Mouse (Mus musculus): ENCODE results near the gene Rai14.

Gene Rai14

DNA sequence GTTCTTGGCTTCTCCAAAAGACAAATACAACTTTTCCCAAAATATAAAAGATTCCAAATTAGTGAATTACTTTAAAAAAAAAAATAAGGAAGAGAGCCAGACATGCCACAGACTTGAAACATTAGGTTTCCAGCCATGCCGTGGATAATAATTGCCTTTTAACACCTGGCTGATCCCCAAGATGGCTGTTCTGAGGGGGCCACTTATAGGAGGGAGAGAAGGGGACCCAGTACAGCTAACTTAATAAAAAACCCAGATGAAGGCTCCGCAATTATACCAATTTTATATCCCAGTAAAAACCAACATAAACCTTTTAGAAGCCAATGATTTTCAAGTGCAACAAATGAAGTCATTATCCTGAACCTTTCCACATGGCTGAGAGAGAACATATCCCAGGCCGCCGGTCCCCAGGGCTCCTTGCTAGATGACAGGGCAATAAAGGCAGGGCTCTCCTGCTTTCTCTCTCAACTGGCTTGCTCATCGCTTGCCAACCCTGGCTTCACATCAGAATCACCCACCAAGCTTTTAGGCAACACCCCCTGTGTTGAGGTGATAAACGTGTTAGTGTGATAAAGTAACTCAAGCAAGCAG is 105.8 kb downstream of the Rai14 start:
- DNase-seq = no peak

DNA sequence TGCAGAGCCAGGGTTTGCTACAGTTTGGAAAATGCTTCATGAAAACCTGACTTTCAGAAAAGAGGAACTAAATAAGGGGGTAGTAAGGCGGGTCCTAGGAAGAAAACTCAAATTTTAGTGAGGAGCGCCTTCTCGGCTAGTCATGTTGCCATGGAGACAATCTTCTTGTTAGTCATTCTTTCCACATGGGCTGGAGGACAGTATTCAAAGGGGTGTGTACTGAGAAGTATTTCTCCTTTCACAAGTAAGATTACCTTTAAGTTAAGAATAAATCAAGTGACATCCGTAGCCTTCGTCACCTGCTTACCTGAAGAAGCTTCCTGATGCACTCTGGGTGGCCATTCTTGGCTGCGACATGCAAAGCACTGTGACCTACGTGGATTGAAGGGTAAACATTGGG is 115.0 kb downstream of the Rai14 start:
- no peak for DNase-seq

DNA sequence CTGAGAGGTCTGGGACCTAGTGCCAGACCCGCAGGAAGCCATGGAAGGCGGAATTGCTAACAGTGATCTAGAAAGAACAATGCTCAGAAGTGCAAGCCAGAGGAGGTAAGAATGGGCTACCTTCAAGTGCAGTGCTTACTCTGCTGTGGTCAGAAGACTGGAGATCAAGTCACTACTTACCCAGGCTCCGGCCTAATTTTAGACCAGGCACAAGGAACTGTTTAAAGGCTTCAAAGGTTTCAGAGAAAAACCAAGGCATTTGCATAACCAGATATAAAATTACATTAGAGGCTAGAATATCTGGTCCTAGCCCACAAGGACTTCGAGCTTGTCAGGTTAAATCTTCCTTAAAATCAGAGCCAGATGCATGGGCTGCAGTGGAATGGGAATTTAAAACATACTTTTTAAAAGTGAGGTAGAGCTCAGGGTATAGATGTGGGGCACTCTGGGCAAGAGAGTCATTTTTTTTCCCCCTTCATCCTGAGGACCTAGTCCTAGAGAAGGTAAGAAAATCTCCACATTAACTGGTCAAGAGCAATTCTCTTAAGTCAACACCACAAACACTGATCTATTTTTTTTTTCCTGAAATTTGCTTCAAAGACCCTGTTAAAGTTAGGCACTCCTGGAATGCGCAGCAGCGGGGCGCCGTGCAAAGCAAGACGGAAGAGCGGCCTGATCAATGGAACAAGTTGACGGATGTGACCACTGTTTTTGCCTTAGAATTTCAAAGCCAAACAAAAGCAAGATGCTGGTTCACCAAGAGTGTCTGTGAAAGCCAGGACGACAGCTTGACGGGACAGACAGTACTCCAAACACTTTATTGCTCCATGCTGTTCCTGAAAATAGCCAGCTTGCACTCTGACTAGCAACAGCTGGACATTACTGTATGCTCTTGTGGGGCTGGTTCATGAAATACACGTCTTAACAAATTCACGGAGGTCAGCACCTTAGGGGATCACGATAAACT is 115.9 kb downstream of the Rai14 start:
- no peak for DNase-seq

- DNase-seq = no peak
These were observed 117.6 kb downstream of the Rai14 start for GRCm38 (mm10) chr15:10596871-10597270.

DNA sequence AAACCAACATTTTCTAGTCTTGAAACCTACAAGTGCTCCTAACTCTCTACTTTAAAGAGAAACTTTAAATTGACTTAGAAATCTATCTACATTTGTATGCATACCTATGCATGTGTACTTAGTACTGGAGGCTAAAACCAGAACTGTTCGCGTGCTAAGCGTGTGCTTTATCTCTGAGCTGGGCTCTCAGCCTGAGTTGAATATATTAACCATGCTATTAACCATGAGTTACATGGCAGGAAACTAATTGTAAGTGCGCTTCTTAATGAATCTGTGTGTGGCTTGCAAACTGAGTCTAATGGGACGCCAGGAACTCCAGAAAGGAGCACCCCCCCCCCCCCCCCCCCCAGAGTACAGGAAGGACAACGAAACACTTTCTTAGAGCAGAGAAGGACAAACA is 119.0 kb downstream of the Rai14 start:
- no peak for DNase-seq

DNA sequence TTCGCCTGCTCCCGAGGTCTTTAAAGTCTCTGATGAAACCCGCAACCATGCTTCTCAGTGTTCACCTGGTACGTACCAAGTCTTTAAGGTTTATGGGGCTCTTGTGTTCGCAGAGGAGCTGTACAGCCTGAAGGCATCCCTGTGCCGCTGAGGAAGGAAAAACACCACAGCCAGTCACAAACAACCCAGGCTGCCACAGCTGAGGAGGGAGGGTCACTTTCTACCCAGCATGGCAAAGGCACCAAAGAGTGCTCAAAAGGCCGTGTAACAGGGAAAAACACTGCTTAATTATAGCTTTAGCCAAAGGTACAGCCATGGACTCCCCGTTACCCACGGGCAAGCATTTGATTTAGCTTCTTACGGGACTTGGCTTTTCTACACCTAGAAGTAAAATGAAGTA is 119.5 kb downstream of the Rai14 start:
- no peak for DNase-seq

DNA sequence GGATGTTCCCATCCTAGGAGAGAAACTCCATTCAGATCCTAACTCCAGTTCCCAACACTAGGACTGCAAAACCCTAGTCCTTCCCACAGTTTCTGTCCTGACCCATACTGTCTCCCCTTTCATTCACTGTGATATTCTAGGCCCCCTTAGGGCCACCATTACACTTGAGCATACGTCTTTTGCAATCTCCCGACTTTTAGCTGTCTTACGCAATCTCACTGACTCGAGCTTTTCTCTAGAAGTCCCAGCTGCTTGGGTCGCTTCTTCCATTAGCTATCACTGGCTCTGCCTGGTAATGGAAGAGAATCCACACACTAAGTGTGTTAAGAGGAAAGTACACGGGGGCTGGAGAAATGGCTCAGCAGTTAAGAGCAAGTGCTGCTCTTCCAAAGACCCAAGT is 121.3 kb downstream of the Rai14 start:
- DNase-seq = no peak

GRCm38 (mm10) chr15:10586565-10586964 is 127.9 kb downstream of the Rai14 start:
- no peak for DNase-seq

GRCm38 (mm10) chr15:10584359-10585187 is 129.9 kb downstream of the Rai14 start:
- DNase-seq = no peak

- DNase-seq = peak; percentile 24 to 62
These were observed 131.0 kb downstream of the Rai14 start for GRCm38 (mm10) chr15:10583408-10583807.

DNA sequence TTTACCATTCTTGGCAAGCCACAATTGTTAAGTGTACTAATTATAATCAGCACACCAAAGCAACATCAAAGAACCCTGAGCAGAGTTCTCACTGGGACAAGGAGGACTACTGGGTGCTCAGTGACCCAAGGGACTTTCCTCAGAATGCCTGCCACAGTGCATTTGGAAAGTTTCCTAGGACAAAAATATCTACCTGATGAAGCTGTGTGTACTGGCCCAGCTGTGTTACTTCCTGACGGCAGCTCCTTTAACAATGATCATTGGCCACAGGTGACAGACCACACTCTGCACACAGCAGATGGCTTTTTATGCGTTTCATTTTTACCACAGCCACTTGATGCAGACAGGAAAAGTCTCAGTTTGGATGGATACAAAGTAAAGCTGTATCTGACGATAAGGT is 135.3 kb downstream of the Rai14 start:
- DNase-seq = no peak

DNA sequence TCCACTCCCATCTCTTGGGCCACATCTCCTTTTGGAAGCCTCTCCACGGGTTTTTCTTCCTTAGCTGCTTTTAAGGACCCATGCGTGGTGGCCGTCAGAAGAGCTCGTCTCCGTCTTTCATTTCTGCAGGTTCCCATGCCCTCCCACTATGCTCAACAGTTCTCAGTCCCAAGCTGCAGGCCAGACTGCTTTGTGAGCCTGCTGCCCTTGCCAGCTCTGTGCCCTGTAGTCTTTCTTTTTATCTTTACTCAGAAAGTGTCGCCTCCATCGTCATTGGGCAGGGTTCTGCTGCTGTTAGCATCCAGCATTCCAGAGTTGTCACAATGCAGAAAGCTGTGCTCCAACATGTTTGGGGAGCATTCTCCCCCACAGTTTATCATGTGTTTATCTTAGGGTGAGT is 147.9 kb downstream of the Rai14 start:
- no peak for DNase-seq

DNA sequence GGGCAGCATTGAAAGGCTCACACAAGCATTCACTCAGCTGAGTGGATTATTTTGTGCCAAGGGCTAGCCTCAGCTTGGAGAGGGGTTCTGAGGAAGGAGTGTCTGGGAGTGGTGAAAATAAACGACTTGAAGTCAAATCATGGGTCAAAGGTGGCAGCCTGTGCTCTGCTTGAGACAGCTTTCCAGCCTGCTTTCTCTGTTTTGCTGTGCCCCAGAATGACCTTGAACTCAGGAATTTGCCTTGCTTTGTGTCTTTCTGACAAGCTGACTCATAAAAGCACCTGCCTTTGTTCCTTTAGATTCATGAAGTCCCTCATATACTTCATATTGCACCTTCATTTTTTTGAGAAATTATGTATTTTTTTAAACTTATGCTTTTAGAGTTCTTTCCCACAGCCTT is 150.2 kb downstream of the Rai14 start:
- no peak for DNase-seq

- no peak for DNase-seq
These were observed 152.1 kb downstream of the Rai14 start for GRCm38 (mm10) chr15:10562281-10562680.

DNA sequence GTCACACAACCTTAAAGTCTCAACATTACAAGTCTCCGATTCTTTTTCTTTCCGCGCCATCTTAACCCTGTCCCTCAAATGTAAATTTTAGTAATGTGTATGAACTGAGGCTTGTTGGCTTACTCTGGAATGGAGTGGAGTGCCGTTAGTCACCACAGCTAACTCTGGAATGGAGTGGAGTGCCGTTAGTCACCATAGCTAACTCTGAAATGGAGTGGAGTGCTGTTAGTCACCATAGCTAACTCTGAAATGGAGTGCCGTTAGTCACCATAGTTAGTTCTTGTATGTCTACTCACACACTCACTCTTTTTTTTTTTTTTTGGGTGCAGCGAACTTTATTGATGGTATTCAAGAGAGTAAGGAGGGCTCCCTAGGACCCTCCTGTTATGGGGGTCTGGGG is 154.4 kb downstream of the Rai14 start:
- no peak for DNase-seq

GRCm38 (mm10) chr15:10558465-10558864 is 156.0 kb downstream of the Rai14 start, which contains the start of gene Ttc23l:
Gene Ttc23l, minus strand, starts transcription at chr15:10558668.
- no peak for DNase-seq

GRCm38 (mm10) chr15:10554336-10554735 is 160.1 kb downstream of the Rai14 start:
- no peak for DNase-seq

GRCm38 (mm10) chr15:10540271-10541088 is 173.9 kb downstream of the Rai14 start:
- DNase-seq = no peak

DNA sequence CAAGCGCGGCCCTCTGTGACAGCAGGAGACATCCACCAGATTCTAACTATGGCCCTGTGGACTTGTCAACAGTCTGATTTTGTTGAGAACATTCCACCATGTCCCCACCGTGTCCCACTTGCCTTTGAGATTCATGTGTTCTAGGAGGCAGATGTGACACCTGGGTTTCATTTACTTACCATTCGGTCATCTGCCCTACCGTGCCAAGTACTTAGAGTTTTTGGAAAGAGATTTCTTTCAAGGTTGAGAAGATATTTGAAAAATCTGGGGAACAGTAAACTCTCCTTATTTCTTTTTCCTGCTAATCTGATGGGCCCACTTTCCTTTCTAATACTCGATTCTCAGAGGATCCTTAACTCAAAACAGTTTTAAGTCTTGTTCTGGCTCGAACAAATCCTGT is 178.5 kb downstream of the Rai14 start:
- no peak for DNase-seq

- no peak for DNase-seq
These were observed 179.8 kb downstream of the Rai14 start for GRCm38 (mm10) chr15:10534591-10534990.

DNA sequence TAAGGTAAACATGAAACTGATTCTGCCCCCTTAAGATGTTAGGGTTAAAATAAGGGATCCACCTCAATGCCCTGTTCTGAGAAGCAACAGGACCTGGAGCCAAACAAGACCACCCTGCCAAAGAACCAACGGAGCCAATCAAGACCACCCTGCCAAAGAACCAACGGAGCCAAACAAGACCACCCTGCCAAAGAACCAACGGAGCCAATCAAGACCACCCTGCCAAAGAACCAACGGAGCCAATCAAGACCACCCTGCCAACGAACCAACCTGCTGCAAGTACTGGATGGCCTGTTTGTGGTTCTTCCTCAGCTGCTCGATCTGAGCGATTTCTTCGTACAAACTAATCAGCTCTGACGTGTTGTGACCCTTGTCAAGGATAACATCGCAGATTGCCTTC is 181.1 kb downstream of the Rai14 start:
- peak; percentile 32 to 48 for DNase-seq

GRCm38 (mm10) chr15:10531352-10531751 is 183.1 kb downstream of the Rai14 start:
- no peak for DNase-seq

Measured in cerebellum, postnatal 14 days (tissue).